Mouse (Mus musculus) hindbrain, postnatal 0 days (tissue): ENCODE results near the gene Timm17a. TPM values are rescaled to one million over a fixed set of nuclear protein-coding genes. Genes with fewer than 3 reads are reported as not detected.

Experiments used
- ATAC-seq: fragments of 200-750 bp; cut with Nextera tagmentation; 2 replicates; pipeline ENCODE4 v1.8.0; 2017; ENCODE audit warnings: mild to moderate bottlenecking, moderate TSS enrichment, moderate library complexity
- DNase-seq: peaks from one replicate; pipeline ENCODE4 v3.0.0-alpha.2; 2015; ENCODE audit warnings: low spot score
- H3K27ac ChIP-seq: fragments of 300-500 bp; sonication (generic); 2 replicates; pipeline ENCODE4 v1.5.1; 2014; ENCODE audit warnings: mild to moderate bottlenecking
- H3K27me3 ChIP-seq: fragments of 300-500 bp; sonication (generic); 2 replicates; pipeline ENCODE4 v1.6.1; 2014; ENCODE audit warnings: low read length, mixed read lengths; ENCODE audit not compliant: insufficient read depth
- H3K36me3 ChIP-seq: fragments of 300-500 bp; sonication (generic); 2 replicates; pipeline ENCODE4 v1.6.1; 2014; ENCODE audit warnings: low read length, mixed read lengths; ENCODE audit not compliant: insufficient read depth
- H3K4me1 ChIP-seq: fragments of 300-500 bp; sonication (generic); 2 replicates; pipeline ENCODE4 v1.6.1; 2014; ENCODE audit warnings: antibody characterized with exemption, low read length, mixed read lengths; ENCODE audit not compliant: insufficient read depth
- H3K4me2 ChIP-seq: fragments of 300-500 bp; sonication (generic); 2 replicates; pipeline ENCODE4 v1.6.1; 2014; ENCODE audit warnings: low read depth, mild to moderate bottlenecking, low read length, moderate library complexity, mixed read lengths
- H3K4me3 ChIP-seq: fragments of 300-500 bp; sonication (generic); 2 replicates; pipeline ENCODE4 v1.5.1; 2014; ENCODE audit warnings: low read length
- H3K9ac ChIP-seq: fragments of 300-500 bp; sonication (generic); replicated peaks from 2 replicates; pipeline ENCODE4 v1.6.1; 2014; ENCODE audit warnings: mild to moderate bottlenecking, low read length, moderate library complexity, mixed read lengths
- H3K9me3 ChIP-seq: fragments of 300-500 bp; sonication (generic); 2 replicates; pipeline ENCODE4 v1.6.1; 2016; ENCODE audit warnings: low read length, mixed read lengths
- CTCF ChIP-seq: IDR thresholded peaks from 2 replicates; pipeline ENCODE4 v1.5.1; 2016; ENCODE audit warnings: antibody characterized with exemption, control low read depth, low read depth
- WGBS: fragments of 180-500 bp; shearing (Covaris S2); extraction: QIAGEN DNeasy Blood & Tissue Kit; methylation state at CpG from one replicate; pipeline ENCODE4 v1.1.7; 2014; 5-methylcytosine and 5-hydroxymethylcytosine counted together
- polyA plus RNA-seq: library from polyadenylated mRNA; unstranded; fragments of >200 nt; fragmentation: Nextera tagmentation; extraction: Ambion mirVana; gene quantifications from 2 replicates; pipeline ENCODE4 v1.2.1, GENCODE M21; 2015
- total RNA-seq: library from RNA; depleted of rRNA; stranded (reverse); fragments of >200 nt; gene quantifications from 2 replicates; pipeline ENCODE4 v1.2.3, GENCODE M21; 2014

Timm17a gene
- total and polyA plus RNA-seq, 2 experiments from 2014 or later: 45.2 to 201 TPM

DNA sequence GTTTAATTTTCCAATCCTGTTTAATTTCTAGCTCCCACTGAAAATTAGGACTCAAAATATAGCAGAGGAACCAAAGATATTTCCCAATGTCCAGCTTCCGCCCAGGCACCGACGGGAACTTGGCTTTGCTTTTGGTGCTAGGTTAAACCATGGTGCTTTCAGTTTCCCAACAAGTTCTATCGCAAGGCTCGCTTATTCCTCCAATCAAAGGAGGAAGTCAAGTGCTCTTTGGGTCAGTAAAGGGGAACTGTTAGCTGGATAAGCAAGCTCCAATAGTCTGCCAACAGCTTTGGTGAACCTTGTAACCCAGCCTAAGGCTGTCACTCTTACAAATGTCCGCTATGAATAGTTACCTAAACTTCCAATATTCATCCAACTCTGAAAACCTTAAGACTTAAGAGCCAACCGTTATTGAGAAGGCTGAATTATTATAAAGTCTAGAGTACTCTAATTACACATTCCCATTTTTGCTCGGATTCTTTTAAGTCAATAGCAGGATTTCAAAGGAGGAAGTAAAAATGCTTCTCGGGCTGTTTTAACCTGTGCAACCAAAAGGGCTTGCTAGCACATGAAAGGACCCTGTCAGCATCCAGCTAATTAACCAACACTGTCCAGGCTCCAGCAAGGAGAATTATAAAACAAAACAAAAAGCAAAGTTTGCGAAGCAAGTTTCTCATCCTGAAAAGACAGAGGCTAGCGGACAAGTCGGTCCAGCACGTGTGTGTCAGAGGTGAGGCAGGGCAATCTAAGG is 30.9 kb downstream of the Timm17a start:
- peak overlapping the region; percentile 87 for H3K4me3 ChIP-seq
- no peaks in the 10 kb centered on the region for H3K9me3 ChIP-seq
- ATAC-seq (no peak), DNase-seq (peak; percentile 15)
- H3K27me3 ChIP-seq: no peaks in the 10 kb centered on the region
- peak overlapping the region; percentile 96 for H3K27ac ChIP-seq
- H3K9ac ChIP-seq: peak overlapping the region; percentile 96
- TF ChIP-seq CTCF: no peak
- 38% methylated on average over 13 of the region's 13 CpGs for WGBS
- H3K36me3 ChIP-seq: 0 out of 2 replicates have a peak, but pooled peaks cover 15% of the 10 kb centered on the region
- H3K4me2 ChIP-seq: peak overlapping the region; percentile 69
- H3K4me1 ChIP-seq: peaks cover 24% of the 10 kb centered on the region; the same call in 1 of the 2 replicates

GRCm38 (mm10) chr1:135281841-135282240 is 31.7 kb downstream of the Timm17a start:
- ATAC-seq (no peak), DNase-seq (no peak)
- no peak overlapping the region for H3K9ac ChIP-seq
- 0 out of 2 replicates have a peak overlapping the region, but pooled peaks have one; percentile 2 for H3K4me2 ChIP-seq
- WGBS: 95% methylated on average over 17 of the region's 17 CpGs
- H3K4me3 ChIP-seq: no peak overlapping the region
- no peaks in the 10 kb centered on the region for H3K9me3 ChIP-seq
- H3K36me3 ChIP-seq: peaks cover 20% of the 10 kb centered on the region
- H3K4me1 ChIP-seq: peaks cover 24% of the 10 kb centered on the region; the same call in 1 of the 2 replicates
- H3K27ac ChIP-seq: no peak overlapping the region
- TF ChIP-seq CTCF: no peak
- H3K27me3 ChIP-seq: no peaks in the 10 kb centered on the region

DNA sequence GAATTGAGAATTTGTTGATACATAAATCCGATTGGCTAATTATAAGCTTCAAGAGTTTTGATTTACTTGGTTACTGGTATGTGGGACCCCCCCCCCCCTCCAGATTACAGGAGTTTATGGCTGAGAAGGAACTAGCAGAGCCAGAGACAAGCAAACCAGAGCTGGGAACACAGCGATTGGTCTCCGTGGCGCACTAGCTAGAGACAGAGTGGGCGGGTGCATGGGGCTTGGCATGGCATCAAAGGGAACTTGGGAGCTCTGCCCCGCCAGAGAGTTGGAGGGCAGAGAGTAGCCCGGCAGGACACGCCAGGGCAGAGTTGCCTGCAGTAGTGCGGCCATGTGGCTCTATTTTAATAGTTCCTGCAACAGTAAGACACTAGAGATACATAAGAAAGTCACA is 32.9 kb downstream of the Timm17a start:
- 42% methylated on average over 9 of the region's 9 CpGs for WGBS
- ATAC-seq (peak; percentile 42; the same call in 1 of the 2 replicates), DNase-seq (peak; percentile 85)
- Histone ChIP-seq H3K4me3 (no peak overlapping the region), H3K27me3 (no peaks in the 10 kb centered on the region), H3K4me2 (0 out of 2 replicates have a peak overlapping the region, but pooled peaks have one; percentile 2), H3K36me3 (peaks cover 30% of the 10 kb centered on the region), H3K27ac (no peak overlapping the region), H3K9ac (no peak overlapping the region), H3K4me1 (peaks cover 24% of the 10 kb centered on the region; the same call in 1 of the 2 replicates), H3K9me3 (no peaks in the 10 kb centered on the region)
- TF ChIP-seq CTCF: no peak

DNA sequence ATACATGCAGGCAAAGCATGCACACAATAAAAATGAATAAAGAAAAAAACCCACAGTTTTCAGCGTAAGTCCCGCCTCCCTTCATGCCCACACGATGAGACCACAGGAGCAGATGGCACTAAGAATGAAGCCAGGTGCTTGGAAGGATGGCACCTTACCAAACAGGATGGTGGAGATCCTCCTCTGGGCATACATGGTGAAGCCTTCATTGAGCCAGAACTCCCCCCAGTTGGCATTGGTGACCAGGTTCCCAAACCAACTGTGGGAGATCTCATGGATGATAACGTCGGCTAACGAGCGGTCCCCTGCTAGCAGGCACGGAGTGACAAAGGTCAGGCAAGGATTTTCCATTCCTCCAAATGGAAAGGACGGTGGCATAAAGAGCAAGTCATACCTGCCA is 42.2 kb downstream of the Timm17a start:
- no peak for TF ChIP-seq CTCF
- Histone ChIP-seq H3K4me1 (no peaks in the 10 kb centered on the region), H3K4me3 (no peak overlapping the region), H3K9ac (no peak overlapping the region), H3K27me3 (no peaks in the 10 kb centered on the region), H3K27ac (no peak overlapping the region), H3K9me3 (no peaks in the 10 kb centered on the region), H3K36me3 (peaks cover 34% of the 10 kb centered on the region), H3K4me2 (no peak overlapping the region)
- 78% methylated on average over 9 of the region's 9 CpGs for WGBS
- DNase-seq (no peak), ATAC-seq (no peak)

DNA sequence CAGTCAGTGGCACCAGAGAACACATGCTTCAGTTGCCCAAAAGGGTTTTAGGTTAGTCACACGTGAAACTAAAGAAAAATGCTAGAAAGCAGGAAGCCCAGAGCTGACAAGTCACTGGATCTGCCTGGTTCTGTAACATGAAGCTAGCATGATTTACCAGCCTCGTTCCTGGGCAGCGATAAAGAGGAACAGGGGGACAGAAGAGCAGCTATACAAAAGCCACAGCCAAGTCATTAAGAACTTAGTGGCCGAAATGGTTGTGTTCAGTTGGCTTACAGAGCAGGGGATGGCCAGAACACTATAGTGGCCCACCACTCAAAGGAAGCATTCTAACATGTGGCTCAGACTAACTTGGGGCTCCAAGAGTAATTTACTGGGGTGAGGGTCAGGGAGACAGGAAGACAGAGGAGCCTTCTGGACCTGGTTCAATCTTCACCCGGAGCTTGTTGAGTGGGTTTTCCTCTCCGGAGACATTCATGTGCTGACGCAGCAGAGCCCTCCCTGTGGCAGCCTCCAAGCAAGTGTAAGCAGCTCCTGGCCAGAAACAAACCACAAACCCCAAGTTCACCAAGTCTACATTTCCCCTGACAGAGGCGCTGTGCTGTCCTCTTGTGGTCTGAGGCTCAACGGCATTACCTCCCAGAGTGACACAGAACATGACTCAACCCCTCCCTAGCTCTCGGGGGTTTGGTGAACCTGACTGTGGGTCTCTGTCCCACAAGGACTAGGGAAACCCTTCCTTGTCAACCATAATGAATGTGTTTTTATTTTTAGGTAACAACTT is 45.7 kb downstream of the Timm17a start:
- TF ChIP-seq CTCF: no peak
- ATAC-seq (no peak), DNase-seq (no peak)
- H3K27me3 ChIP-seq: no peaks in the 10 kb centered on the region
- H3K4me3 ChIP-seq: no peak overlapping the region
- 89% methylated on average over 10 of the region's 10 CpGs for WGBS
- H3K36me3 ChIP-seq: peaks cover 43% of the 10 kb centered on the region
- no peak overlapping the region for H3K27ac ChIP-seq
- no peaks in the 10 kb centered on the region for H3K9me3 ChIP-seq
- H3K4me2 ChIP-seq: no peak overlapping the region
- no peak overlapping the region for H3K9ac ChIP-seq
- no peaks in the 10 kb centered on the region for H3K4me1 ChIP-seq

- H3K36me3 ChIP-seq: peaks cover 55% of the 10 kb centered on the region
- H3K4me1 ChIP-seq: no peaks in the 10 kb centered on the region
Measured at GRCm38 (mm10) chr1:135265834-135266233, 47.7 kb downstream of the Timm17a start.

More at GRCm38 (mm10) chr1:135265834-135266233, 47.7 kb downstream of the Timm17a start:
- H3K4me3 ChIP-seq: no peak overlapping the region
- DNase-seq (no peak), ATAC-seq (no peak)
- WGBS: 87% methylated on average over 5 of the region's 5 CpGs
- no peaks in the 10 kb centered on the region for H3K9me3 ChIP-seq
- H3K27ac ChIP-seq: no peak overlapping the region
- no peak overlapping the region for H3K9ac ChIP-seq
- no peak for TF ChIP-seq CTCF
- no peak overlapping the region for H3K4me2 ChIP-seq
- no peaks in the 10 kb centered on the region for H3K27me3 ChIP-seq
